Mouse (Mus musculus): ENCODE data around the gene Arhgap33. TPM values are rescaled to one million over a fixed set of nuclear protein-coding genes. Genes with fewer than 3 reads are reported as not detected.

The Arhgap33 gene
- polyA plus RNA-seq (2012; rRNA removed): 26.8 and 28.0 TPM in 2 replicates

DNA sequence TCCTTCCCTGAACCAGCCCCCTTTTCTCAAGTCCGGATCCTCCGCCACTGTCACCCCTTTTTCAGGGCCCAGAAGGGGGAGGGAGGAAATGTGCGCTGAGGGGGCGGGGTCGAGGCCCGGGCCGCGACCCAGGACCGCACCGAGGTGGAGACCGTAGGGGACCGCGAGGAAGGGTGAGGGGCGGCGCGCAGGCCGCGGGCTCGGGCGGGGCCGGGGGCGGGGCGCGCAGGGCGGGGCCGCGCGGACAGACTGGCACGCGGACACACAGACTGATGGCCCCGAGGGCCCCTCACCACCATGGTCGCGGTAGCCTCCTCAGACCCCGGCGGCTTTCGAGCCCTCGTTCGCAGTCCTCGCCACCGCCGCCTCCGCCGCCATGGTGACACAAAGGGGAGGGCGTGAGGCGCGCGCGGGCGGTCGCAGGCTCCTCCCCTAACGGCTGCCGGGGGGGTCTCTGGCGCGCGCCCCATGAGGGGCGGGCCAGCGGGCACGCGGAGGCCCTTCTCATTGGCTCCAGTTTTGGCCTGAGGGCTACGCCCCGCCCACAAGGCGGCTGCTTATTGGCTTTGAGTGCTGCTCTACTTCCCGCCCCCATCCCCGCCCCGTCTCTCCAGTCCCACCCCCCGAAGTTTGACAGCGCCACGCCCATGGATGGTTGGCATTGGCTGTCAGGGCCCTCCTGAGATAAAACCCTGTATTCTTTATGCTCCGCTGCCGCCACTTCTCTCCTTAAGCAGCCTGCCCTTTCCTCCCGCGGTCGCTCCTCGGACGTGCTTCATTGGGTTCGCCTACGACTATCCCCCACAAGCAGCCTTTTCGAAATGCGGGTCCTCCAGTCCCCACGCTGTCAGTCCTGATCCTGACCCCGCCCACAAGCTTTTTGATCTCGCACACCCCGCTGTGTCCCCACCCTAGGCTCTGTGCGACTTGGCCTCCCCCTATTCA, at the start of gene Arhgap33:
Arhgap33 (minus strand) TSS at position 428 of the 945 bp plus-strand sequence.

GRCm38 (mm10) chr7:30564970-30565571, 30.2 kb upstream of the Arhgap33 start, which contains the start of gene Igflr1:
Gene Igflr1 (plus strand): TSS chr7:30565427.

DNA sequence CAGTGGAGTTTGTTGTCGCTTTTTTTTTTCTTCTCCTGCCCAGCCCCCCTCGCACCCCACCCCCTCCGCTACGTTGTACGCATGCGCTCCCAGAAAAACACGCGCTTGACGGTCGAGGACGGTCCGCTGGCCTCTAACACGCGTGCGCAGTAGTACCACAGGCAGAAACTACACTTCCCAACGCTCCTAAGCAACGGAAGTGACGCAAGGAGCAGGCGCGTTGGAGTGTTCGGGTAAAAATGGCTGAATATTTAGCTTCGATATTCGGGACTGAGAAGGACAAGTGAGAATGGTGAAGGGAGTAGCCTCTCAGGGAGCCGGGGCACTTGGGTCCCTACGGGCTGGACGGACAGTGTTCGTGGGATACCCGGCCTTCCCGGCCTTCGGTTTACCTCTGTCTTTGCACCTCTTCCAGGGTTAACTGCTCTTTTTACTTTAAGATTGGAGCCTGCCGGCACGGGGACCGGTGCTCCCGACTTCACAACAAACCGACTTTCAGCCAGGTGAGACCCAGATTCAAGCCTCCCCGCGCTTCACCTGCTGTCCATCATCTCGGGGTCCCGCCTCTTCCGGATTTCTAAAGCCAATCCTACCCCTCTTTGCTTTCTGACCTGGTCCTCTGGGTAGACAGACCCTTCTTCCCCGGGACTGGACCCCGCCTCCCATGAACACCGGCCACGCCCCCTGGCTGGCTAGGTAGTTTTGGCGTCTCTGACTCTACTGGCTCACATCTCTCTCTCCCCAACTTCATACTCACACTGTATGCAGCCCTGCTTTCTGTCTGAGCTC, 28.5 kb upstream of the Arhgap33 start, which contains the start of the genes U2af1l4, Gm49396 and Psenen:
U2af1l4 (plus strand) TSS at position 185 of the 789 bp plus-strand sequence.
Gm49396 (plus strand) TSS at position 228 of the 789 bp plus-strand sequence.
Psenen (minus strand) TSS at position 511 of the 789 bp plus-strand sequence.

GRCm38 (mm10) chr7:30559443-30559954, 24.6 kb upstream of the Arhgap33 start, which contains the start of gene Lin37:
Gene Lin37 (minus strand): TSS chr7:30559838.

GRCm38 (mm10) chr7:30552102-30553020, 17.5 kb upstream of the Arhgap33 start, which contains the start of the genes Hspb6 and Proser3:
Gene Hspb6 (plus strand): TSS chr7:30552178.
Gene Proser3 (minus strand): TSS chr7:30552299.

GRCm38 (mm10) chr7:30493401-30493931, 41.4 kb downstream of the Arhgap33 start, which contains the start of gene Prodh2:
Gene Prodh2 (plus strand): TSS chr7:30493622.

Other genes with a start within 250 kb of the Arhgap33 start
- 34.0 and 48.6 TPM in 2 replicates for gene Clip3, start 243.3 kb downstream of the Arhgap33 start, polyA plus RNA-seq (2012; rRNA removed)
- gene Alkbh6, start 226.3 kb downstream of the Arhgap33 start, polyA plus RNA-seq (2012; rRNA removed): 232 and 247 TPM in 2 replicates
- gene Syne4, start 220.3 kb downstream of the Arhgap33 start, polyA plus RNA-seq (2012; rRNA removed): 46.3 and 55.1 TPM in 2 replicates
- gene E130208F15Rik, start 213.3 kb downstream of the Arhgap33 start, polyA plus RNA-seq (2012; rRNA removed): 1.1 and 1.9 TPM in 2 replicates
- gene Sdhaf1, start 211.2 kb downstream of the Arhgap33 start, polyA plus RNA-seq (2012; rRNA removed): 30.7 and 44.4 TPM in 2 replicates
- gene Lrfn3, start 172.3 kb downstream of the Arhgap33 start, polyA plus RNA-seq (2012; rRNA removed): 32.0 and 32.3 TPM in 2 replicates
- 122 and 192 TPM in 2 replicates for gene Tyrobp, start 121.3 kb downstream of the Arhgap33 start, polyA plus RNA-seq (2012; rRNA removed)
- 10.0 and 17.3 TPM in 2 replicates for gene Hcst, start 115.2 kb downstream of the Arhgap33 start, polyA plus RNA-seq (2012; rRNA removed)
- 2.7 and 3.1 TPM in 2 replicates for gene Nfkbid, start 113.3 kb downstream of the Arhgap33 start, polyA plus RNA-seq (2012; rRNA removed)
- 8.6 and 11.4 TPM in 2 replicates for gene Aplp1, start 89.5 kb downstream of the Arhgap33 start, polyA plus RNA-seq (2012; rRNA removed)
- not detected in 2 replicates for gene Kirrel2, start 77.4 kb downstream of the Arhgap33 start, polyA plus RNA-seq (2012; rRNA removed)
- gene Nphs1, start 76.7 kb downstream of the Arhgap33 start, polyA plus RNA-seq (2012; rRNA removed): not detected in 2 replicates
- 0.24 and 0.52 TPM in 2 replicates for gene Prodh2, start 41.4 kb downstream of the Arhgap33 start, polyA plus RNA-seq (2012; rRNA removed)
- 35.0 and 43.0 TPM in 2 replicates for gene Hspb6, start 17.1 kb upstream of the Arhgap33 start, polyA plus RNA-seq (2012; rRNA removed)
- 16.8 and 22.1 TPM in 2 replicates for gene Proser3, start 17.2 kb upstream of the Arhgap33 start, polyA plus RNA-seq (2012; rRNA removed)
- 38.6 and 52.1 TPM in 2 replicates for gene Lin37, start 24.8 kb upstream of the Arhgap33 start, polyA plus RNA-seq (2012; rRNA removed)
- 54.3 and 70.9 TPM in 2 replicates for gene U2af1l4, start 28.2 kb upstream of the Arhgap33 start, polyA plus RNA-seq (2012; rRNA removed)
- gene Gm49396, start 28.3 kb upstream of the Arhgap33 start, polyA plus RNA-seq (2012; rRNA removed): 1.2 and 1.7 TPM in 2 replicates
- 84.6 and 110 TPM in 2 replicates for gene Psenen, start 28.6 kb upstream of the Arhgap33 start, polyA plus RNA-seq (2012; rRNA removed)
- 5.7 and 6.6 TPM in 2 replicates for gene Igflr1, start 30.4 kb upstream of the Arhgap33 start, polyA plus RNA-seq (2012; rRNA removed)
- 57.6 and 63.3 TPM in 2 replicates for gene Kmt2b, start 53.7 kb upstream of the Arhgap33 start, polyA plus RNA-seq (2012; rRNA removed)
- 0.88 and 1.4 TPM in 2 replicates for gene Zbtb32, start 63.8 kb upstream of the Arhgap33 start, polyA plus RNA-seq (2012; rRNA removed)
- gene Upk1a, start 77.8 kb upstream of the Arhgap33 start, polyA plus RNA-seq (2012; rRNA removed): 174 and 233 TPM in 2 replicates
- 216 and 385 TPM in 2 replicates for gene Cox6b1, start 91.1 kb upstream of the Arhgap33 start, polyA plus RNA-seq (2012; rRNA removed)
- not detected in 2 replicates for gene Etv2, start 100.8 kb upstream of the Arhgap33 start, polyA plus RNA-seq (2012; rRNA removed)
- gene Rbm42, start 115.3 kb upstream of the Arhgap33 start, polyA plus RNA-seq (2012; rRNA removed): 104 and 110 TPM in 2 replicates
- gene Haus5, start 129.9 kb upstream of the Arhgap33 start, polyA plus RNA-seq (2012; rRNA removed): 17.8 and 20.4 TPM in 2 replicates
- gene Pmis2, start 136.5 kb upstream of the Arhgap33 start, polyA plus RNA-seq (2012; rRNA removed): not detected in 2 replicates
- 1.6 and 4.1 TPM in 2 replicates for gene 2200002J24Rik, start 163.9 kb upstream of the Arhgap33 start, polyA plus RNA-seq (2012; rRNA removed)
- gene Atp4a, start 177.1 kb upstream of the Arhgap33 start, polyA plus RNA-seq (2012; rRNA removed): 1.9 and 3.4 TPM in 2 replicates
- 293 and 358 TPM in 2 replicates for gene Tmem147, start 194.5 kb upstream of the Arhgap33 start, polyA plus RNA-seq (2012; rRNA removed)
- not detected in 2 replicates for gene Gapdhs, start 208.6 kb upstream of the Arhgap33 start, polyA plus RNA-seq (2012; rRNA removed)
- gene Sbsn, start 216.4 kb upstream of the Arhgap33 start, polyA plus RNA-seq (2012; rRNA removed): 7.5 and 9.7 TPM in 2 replicates
- 36.0 and 40.0 TPM in 2 replicates for gene Dmkn, start 228.7 kb upstream of the Arhgap33 start, polyA plus RNA-seq (2012; rRNA removed)